Comparison of ENCODE assay signal across 28 mouse cellular contexts in genomic region chr5:103730727-103731126, GRCm38 (mm10). TPM values are rescaled to one million over a fixed set of nuclear protein-coding genes. Genes with fewer than 3 reads are reported as not detected.
DNase-seq lines count a peak whose midpoint lies in the region; ATAC-seq lines count a peak whose summit lies in the region.
"Had no signal": no experiment of that assay in that cellular context is flagged by ENCODE, and none has a peak within 500 bp of the region (broad histone marks: within the 10 kb centered on the region; RNA-seq: fewer than 3 reads in every experiment).

No protein-coding gene starts in this region.

- H3K4me2 ChIP-seq in neural tube, embryonic 15.5 days, result no peak overlapping the region
- peak overlapping the region; percentile 3; the same call in 1 of the 2 replicates for H3K4me2 ChIP-seq in limb, embryonic 11.5 days (ENCODE audit: low read depth, severe bottlenecking)
- H3K4me2 ChIP-seq in heart, embryonic 11.5 days, result no peak overlapping the region
- H3K4me2 ChIP-seq: forebrain, embryonic 12.5 days; heart, embryonic 13.5 days; hindbrain, embryonic 14.5 days; midbrain, embryonic 11.5 days; neural tube, embryonic 13.5 days had no signal

- no peaks in the 10 kb centered on the region for H3K9me3 ChIP-seq in neural tube, embryonic 15.5 days (replicated peaks)
- H3K9me3 ChIP-seq in limb, embryonic 11.5 days (ENCODE audit: control insufficient read depth, low read length), result no peaks in the 10 kb centered on the region
- H3K9me3 ChIP-seq in heart, embryonic 11.5 days (replicated peaks; ENCODE audit: control insufficient read depth, low read length), result no peaks in the 10 kb centered on the region
- H3K9me3 ChIP-seq: forebrain, embryonic 12.5 days; heart, embryonic 13.5 days; neural tube, embryonic 13.5 days had no signal

- no peak overlapping the region for H3K9ac ChIP-seq in neural tube, embryonic 15.5 days (replicated peaks)
- no peak overlapping the region for H3K9ac ChIP-seq in limb, embryonic 11.5 days (ENCODE audit: low read length)
- H3K9ac ChIP-seq in heart, embryonic 11.5 days (ENCODE audit: low read depth, low read length), result no peak overlapping the region
- H3K9ac ChIP-seq: forebrain, embryonic 12.5 days; forebrain, postnatal 0 days; heart, embryonic 13.5 days; hindbrain, embryonic 14.5 days; liver, embryonic 14.5 days; neural tube, embryonic 13.5 days had no signal

- DNase-seq in embryo, embryonic 10 days (ENCODE audit: low spot score), result peak; percentile 59
- no peak for DNase-seq in embryo, embryonic 9.5 days (ENCODE audit: extremely low spot score)
- peak; percentile 45 for DNase-seq in neural tube, embryonic 10.5 days (ENCODE audit: extremely low spot score, low spot score)
- DNase-seq in limb, embryonic 11.5 days (ENCODE audit: low spot score), result peak; percentile 51
- DNase-seq in urinary bladder, adult 2 months (ENCODE audit: low spot score), result no peak
- DNase-seq: adrenal gland, postnatal 25 days; cerebellum, adult 2 months; cerebellum, postnatal 14 days; forebrain, postnatal 0 days; heart, adult 2 months; heart, postnatal 10 days; kidney, adult 11 months; kidney, postnatal 25 days; liver; lung, adult 2 months; lung, postnatal 14 days; thymus, adult 2 months; thymus, postnatal 36 days had no signal

- no peak for ATAC-seq in neural tube, embryonic 15.5 days (ENCODE audit: low FRiP score)
- peak; percentile 53; the same call in 1 of the 2 replicates for ATAC-seq in limb, embryonic 11.5 days (ENCODE audit: insufficient number of reproducible peaks, low FRiP score, low TSS enrichment, low read depth)
- no peak for ATAC-seq in heart, embryonic 11.5 days (replicated peaks; ENCODE audit: insufficient number of reproducible peaks, low FRiP score, low TSS enrichment)
- ATAC-seq: forebrain, postnatal 0 days had no signal

- 51% methylated on average over 3 of the region's 3 CpGs for WGBS in neural tube, embryonic 15.5 days
- WGBS in limb, embryonic 11.5 days, result 11% methylated on average over 3 of the region's 3 CpGs
- WGBS in heart, embryonic 11.5 days (ENCODE audit: insufficient replicate concordance), result 58% methylated on average over 3 of the region's 3 CpGs

- no peaks in the 10 kb centered on the region for H3K4me1 ChIP-seq in neural tube, embryonic 15.5 days
- H3K4me1 ChIP-seq in limb, embryonic 11.5 days (ENCODE audit: control insufficient read depth, insufficient read depth, low read length), result peaks cover 7% of the 10 kb centered on the region
- no peaks in the 10 kb centered on the region for H3K4me1 ChIP-seq in heart, embryonic 11.5 days (ENCODE audit: control insufficient read depth, insufficient read depth, low read length)

- H3K36me3 ChIP-seq in neural tube, embryonic 15.5 days, result no peaks in the 10 kb centered on the region
- no peaks in the 10 kb centered on the region for H3K36me3 ChIP-seq in limb, embryonic 11.5 days (ENCODE audit: control insufficient read depth, insufficient read depth, low read length)
- H3K36me3 ChIP-seq in heart, embryonic 11.5 days (ENCODE audit: control insufficient read depth, insufficient read depth, low read length), result no peaks in the 10 kb centered on the region
- H3K36me3 ChIP-seq: forebrain, embryonic 12.5 days; heart, embryonic 13.5 days; neural tube, embryonic 13.5 days had no signal

- no peaks in the 10 kb centered on the region for H3K27me3 ChIP-seq in neural tube, embryonic 15.5 days (replicated peaks)
- no peaks in the 10 kb centered on the region for H3K27me3 ChIP-seq in limb, embryonic 11.5 days (ENCODE audit: control insufficient read depth, insufficient read depth, low read length)
- no peaks in the 10 kb centered on the region for H3K27me3 ChIP-seq in heart, embryonic 11.5 days (ENCODE audit: control insufficient read depth, insufficient read depth, low read length)
- H3K27me3 ChIP-seq: forebrain, embryonic 12.5 days; neural tube, embryonic 13.5 days had no signal

- no peak overlapping the region for H3K4me3 ChIP-seq in neural tube, embryonic 15.5 days (replicated peaks)
- H3K4me3 ChIP-seq in limb, embryonic 11.5 days (ENCODE audit: low read depth, low read length), result no peak overlapping the region
- no peak overlapping the region for H3K4me3 ChIP-seq in heart, embryonic 11.5 days (ENCODE audit: low read depth, low read length)
- H3K4me3 ChIP-seq: forebrain, embryonic 12.5 days; heart, adult 2 months; heart, embryonic 13.5 days; left cerebral cortex, adult 2 months; myocyte; neural tube, embryonic 13.5 days had no signal

- H3K27ac ChIP-seq in neural tube, embryonic 15.5 days (replicated peaks), result no peak overlapping the region
- H3K27ac ChIP-seq in limb, embryonic 11.5 days (replicated peaks; ENCODE audit: low read depth, low read length), result no peak overlapping the region
- no peak overlapping the region for H3K27ac ChIP-seq in heart, embryonic 11.5 days (ENCODE audit: low read depth, low read length)
- H3K27ac ChIP-seq: forebrain, embryonic 12.5 days; heart, adult 2 months; heart, embryonic 13.5 days; hindbrain, embryonic 14.5 days; left cerebral cortex, adult 2 months; liver, embryonic 14.5 days; neural tube, embryonic 13.5 days had no signal

RNA-seq across cellular contexts. Expression of gene Aff1, which starts 38.6 kb away (rescaled TPM):
- 1.7 and 5.8 TPM in 2 replicates for polyA plus RNA-seq in neural tube, embryonic 15.5 days (2015; fragmentation: Nextera tagmentation; extraction: Ambion mirVana)
- polyA plus RNA-seq in limb, embryonic 11.5 days (2014; fragmentation: Nextera tagmentation; extraction: Ambion mirVana), result 9.1 and 10.4 TPM in 2 replicates
- polyA plus RNA-seq in heart, embryonic 11.5 days (2014; fragmentation: Nextera tagmentation; extraction: Ambion mirVana), result 12.1 and 13.4 TPM in 2 replicates
- 9.4 and 22.0 TPM in 2 replicates for polyA plus RNA-seq in urinary bladder, adult 2 months (2012; rRNA removed)

Comparison
In these comparisons a context has a peak if more than half of its experiments do, and no peak if none do; other contexts are left out.
1. DNase-seq: peak in embryo, embryonic 10 days (single experiment), neural tube, embryonic 10.5 days (single experiment) and limb, embryonic 11.5 days (single experiment); none in embryo, embryonic 9.5 days (single experiment) and urinary bladder, adult 2 months (single experiment).